Mouse (Mus musculus): ENCODE measurements around the gene Nbdy. TPM values are rescaled to one million over a fixed set of nuclear protein-coding genes. Genes with fewer than 3 reads are reported as not detected.

Gene Nbdy
- 10 to 100 TPM; 19.6 to 21.6 TPM for total RNA-seq (2021)
- long read RNA-seq, experiment 1, transcript Nbdy-201 (4 exons, 788 nt): major isoform, 12 of 14 reads
- long read RNA-seq, experiment 1, partial matches to known transcripts: 0 of 14 reads
- long read RNA-seq, experiment 1, other reads (novel, unspliced or antisense): 0 of 14 reads
- long read RNA-seq, experiment 2, transcript Nbdy-201 (4 exons, 788 nt): major isoform, 16 of 19 reads
- long read RNA-seq, experiment 2, partial matches to known transcripts: 0 of 19 reads
- long read RNA-seq, experiment 2, other reads (novel, unspliced or antisense): 2 of 19 reads

DNA sequence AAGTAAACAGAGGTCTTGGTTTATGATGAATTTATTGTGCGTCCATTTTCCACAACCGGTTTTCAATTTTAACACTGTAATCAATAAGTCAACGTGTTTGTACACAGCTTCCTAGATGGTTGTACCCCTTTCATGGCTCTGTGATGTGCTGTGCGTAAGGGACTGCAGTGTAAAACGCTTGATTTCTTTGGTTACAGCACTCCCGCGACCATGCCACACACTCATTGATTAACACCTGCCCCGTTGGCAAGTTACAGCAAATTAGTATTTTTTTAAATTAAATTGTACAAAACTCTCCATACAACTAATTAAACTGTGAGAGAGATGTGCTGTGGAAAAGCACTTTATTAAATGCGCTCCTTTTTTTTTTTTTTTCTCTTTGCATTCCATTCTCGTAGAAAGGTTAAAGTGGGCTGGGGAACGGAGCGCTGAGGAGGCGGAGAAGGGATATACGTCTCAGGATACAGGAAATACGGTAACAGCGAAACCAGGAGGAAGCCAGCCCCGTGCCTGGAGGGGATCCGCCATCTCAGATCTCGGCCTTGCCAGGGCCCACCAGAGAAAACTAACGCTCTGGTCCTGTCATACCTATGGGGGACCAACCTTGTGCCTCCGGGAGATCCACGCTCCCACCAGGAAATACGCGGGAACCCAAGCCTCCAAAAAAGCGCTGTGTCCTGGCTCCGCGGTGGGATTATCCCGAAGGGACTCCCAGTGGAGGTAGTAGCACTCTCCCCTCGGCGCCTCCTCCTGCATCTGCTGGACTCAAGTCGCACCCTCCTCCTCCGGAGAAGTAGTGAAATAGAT is at the start of gene Nbdy:
Gene Nbdy (plus strand): TSS at position 481 of the 807 bp plus-strand sequence.
- intact Hi-C loops (cut with DNase I): no loop called here
- DNase-seq: peak; percentile 11 to 23

DNA sequence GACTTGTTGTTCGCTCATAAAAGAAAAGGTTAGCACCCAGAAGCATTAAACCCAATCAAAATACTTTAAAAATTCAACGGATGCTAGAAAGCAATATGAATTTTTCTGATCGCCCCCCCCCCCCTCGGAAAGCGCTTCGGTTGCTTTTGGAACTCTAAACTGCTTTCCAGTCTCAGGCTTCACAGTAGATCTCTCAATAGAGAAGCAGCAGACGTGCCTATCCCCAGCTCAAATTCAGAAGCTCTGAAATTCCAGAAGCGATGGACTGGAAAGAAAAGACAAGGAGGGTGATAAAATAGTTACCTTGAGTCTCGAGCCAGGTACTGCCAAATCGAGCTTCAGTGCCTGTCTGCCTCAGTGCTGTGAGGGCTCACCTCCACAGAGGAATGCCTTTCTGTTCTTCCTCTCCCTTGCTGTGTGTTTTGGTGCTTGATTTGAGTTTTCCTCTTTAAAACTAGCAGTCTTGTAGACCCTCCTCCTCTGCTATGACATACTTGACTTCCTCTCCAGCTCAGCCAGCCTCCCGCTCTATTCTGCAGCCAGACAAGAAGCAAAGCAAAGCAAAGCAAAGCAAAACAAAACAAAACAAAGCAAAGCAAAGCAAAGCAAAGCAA is 27.5 kb upstream of the Nbdy start, which contains the start of gene Kctd12b:
Gene Kctd12b (minus strand): TSS at position 610 of the 614 bp plus-strand sequence.
- intact Hi-C loops (cut with DNase I): no loop called here
- peak in 1 of 2 experiments; percentile 11 for DNase-seq

GRCm38 (mm10) chrX:153700463-153700862 is 22.9 kb upstream of the Nbdy start:
- intact Hi-C loops (cut with DNase I): loop anchor here (10.0 kb wide), 1 partner anchor 66 kb away; no protein-coding TSS in a partner anchor
- no peak for DNase-seq

GRCm38 (mm10) chrX:153707735-153708134 is 15.7 kb upstream of the Nbdy start:
- intact Hi-C loops (cut with DNase I): loop anchor here (10.0 kb wide), 1 partner anchor 73 kb away; no protein-coding TSS in a partner anchor
- no peak for DNase-seq

DNA sequence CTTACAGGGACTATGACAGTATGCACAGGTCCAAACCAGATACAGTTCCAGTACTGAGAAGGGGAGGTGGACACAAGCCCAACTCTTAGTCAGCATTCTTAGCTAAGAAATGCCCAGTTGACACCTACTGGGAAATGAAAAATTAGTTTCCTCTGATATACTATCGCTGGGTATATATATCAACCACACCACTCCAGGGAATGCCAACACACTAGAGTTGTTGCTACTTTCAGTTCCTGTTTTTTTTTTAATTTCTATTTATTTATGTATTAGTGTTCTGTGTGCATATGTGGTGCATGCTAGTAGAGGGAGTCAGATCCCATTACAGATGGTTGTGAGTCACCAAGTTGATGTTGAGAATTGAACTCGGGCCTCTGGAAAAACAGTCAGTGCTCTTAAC is 6.7 kb upstream of the Nbdy start:
- intact Hi-C loops (cut with DNase I): no loop called here
- DNase-seq: no peak

DNA sequence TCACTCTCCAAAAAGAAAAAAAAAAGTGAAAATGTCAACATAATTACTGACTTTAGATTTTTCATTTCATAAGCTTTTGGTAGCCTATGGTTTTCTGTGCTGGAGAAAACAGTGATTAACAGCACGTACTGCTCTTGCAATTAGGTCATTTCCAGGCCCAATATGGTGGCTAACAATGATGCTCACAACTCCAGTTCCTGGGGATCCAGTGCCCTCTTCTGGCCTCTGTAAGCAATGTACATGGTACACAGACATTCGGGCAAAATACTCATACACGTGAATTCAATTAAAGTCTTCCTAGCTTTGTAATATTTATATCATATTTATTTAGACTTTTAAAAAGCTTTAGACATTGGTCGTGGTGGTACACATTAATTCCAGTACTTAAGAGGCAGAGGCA is 3.8 kb upstream of the Nbdy start:
- intact Hi-C loops (cut with DNase I): no loop called here
- DNase-seq: no peak

DNA sequence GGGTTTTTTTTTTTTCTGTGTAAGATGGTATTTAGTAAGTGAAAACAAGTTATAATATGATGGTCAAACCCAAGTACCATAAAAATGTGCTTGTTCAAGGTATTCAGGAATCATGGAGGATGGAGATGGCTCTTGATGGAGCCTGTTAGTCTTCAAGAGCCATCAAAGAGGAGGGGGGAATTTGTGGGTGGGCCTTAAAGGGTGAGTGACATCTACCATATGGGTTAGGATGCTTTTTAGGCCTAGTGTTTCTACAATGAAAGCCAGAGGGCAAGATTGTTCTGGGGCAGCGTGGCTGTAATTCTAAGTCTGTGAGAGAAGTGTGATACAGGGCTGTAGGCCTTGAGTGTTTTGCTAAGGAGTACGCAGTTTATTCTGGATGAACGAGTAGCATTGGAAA is 1.0 kb downstream of the Nbdy start:
- intact Hi-C loops (cut with DNase I): no loop called here
- no peak for DNase-seq

- intact Hi-C loops (cut with DNase I): no loop called here
- no peak for DNase-seq
Measured at GRCm38 (mm10) chrX:153735697-153736096, 12.3 kb downstream of the Nbdy start.

DNA sequence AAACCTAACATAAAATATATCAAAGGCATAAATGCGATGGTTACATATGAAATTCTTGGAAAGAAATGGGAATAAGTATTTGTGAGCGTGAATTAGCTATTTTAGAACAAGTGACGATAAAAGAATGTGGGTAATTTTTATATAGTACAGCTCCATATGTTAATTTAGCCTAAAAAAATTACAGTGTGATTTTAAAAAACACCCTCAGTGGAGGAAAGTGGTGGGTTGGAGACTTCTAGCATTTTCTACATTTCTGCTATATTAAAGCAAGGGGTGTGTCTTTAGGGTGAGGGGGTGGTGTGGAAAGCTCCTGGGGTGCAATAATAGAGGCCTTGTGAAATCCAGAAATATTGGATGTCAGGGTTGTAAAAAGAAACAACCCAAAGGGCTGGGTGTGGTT is 19.1 kb downstream of the Nbdy start:
- intact Hi-C loops (cut with DNase I): no loop called here
- DNase-seq: no peak

DNA sequence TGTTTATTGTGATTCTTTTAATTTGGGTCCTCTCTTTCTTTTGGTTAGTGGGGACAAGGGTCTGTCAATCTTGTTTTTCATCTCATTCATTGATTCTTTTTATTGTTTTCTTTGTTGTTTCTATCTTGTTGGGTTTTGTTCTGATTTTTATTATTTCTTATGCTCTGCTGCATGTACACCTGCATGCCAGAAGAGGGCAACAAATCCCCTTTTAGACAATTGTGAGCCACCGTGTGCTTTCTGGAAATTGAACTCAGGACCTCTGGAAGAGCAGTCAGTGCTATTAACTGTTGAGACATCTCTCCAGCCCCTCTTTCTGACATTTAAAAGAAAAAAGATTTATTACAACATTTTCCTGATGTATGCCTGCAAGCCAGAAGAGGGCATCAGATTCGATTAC is 25.8 kb downstream of the Nbdy start:
- no peak for DNase-seq
- intact Hi-C loops (cut with DNase I): no loop called here

Other genes starting within 250 kb of the Nbdy start
- gene Ubqln2, start 225.4 kb upstream of the Nbdy start, total RNA-seq (2021): 10 to 100 TPM; 13.8 to 16.9 TPM
- not detected for gene Cypt3, start 165.0 kb upstream of the Nbdy start, total RNA-seq (2021)
- 1 to 10 TPM; 2.5 TPM for gene Kctd12b, start 27.2 kb upstream of the Nbdy start, total RNA-seq (2021)
- gene Spin2c, start 108.6 kb downstream of the Nbdy start, total RNA-seq (2021): not detected

Measured in gastrocnemius, postnatal 36 days (tissue).